Mouse (Mus musculus) G1E-ER4 (cell line): Measurements from ENCODE around the gene Tagln. TPM values are rescaled to one million over a fixed set of nuclear protein-coding genes. Genes with fewer than 3 reads are reported as not detected.

Experiments
- GATA1 ChIP-seq: IDR thresholded peaks from one replicate; pipeline ENCODE4 v1.8.0; 2012; ENCODE audit warnings: low read length, inconsistent platforms
- polyA plus RNA-seq: library from polyadenylated mRNA; stranded (reverse); fragments of >175 nt; gene quantifications from 2 replicates; pipeline ENCODE4 v1.2.3, GENCODE M21; 2012

Gene Tagln
- polyA plus RNA-seq, 1 experiment = 0.03 TPM

GRCm38 (mm10) chr9:45936883-45937282 is 1.0 kb upstream of the Tagln start:
- TF ChIP-seq GATA1 = no peak

GRCm38 (mm10) chr9:45932571-45933415 is 3.1 kb downstream of the Tagln start:
- TF ChIP-seq GATA1 = no peak

GRCm38 (mm10) chr9:45931958-45932357 is 3.9 kb downstream of the Tagln start:
- no peak for TF ChIP-seq GATA1

- no peak for TF ChIP-seq GATA1
Observed at GRCm38 (mm10) chr9:45929285-45929684, 6.6 kb downstream of the Tagln start.

GRCm38 (mm10) chr9:45919895-45920294 is 16.0 kb downstream of the Tagln start:
- TF ChIP-seq GATA1 = no peak

DNA sequence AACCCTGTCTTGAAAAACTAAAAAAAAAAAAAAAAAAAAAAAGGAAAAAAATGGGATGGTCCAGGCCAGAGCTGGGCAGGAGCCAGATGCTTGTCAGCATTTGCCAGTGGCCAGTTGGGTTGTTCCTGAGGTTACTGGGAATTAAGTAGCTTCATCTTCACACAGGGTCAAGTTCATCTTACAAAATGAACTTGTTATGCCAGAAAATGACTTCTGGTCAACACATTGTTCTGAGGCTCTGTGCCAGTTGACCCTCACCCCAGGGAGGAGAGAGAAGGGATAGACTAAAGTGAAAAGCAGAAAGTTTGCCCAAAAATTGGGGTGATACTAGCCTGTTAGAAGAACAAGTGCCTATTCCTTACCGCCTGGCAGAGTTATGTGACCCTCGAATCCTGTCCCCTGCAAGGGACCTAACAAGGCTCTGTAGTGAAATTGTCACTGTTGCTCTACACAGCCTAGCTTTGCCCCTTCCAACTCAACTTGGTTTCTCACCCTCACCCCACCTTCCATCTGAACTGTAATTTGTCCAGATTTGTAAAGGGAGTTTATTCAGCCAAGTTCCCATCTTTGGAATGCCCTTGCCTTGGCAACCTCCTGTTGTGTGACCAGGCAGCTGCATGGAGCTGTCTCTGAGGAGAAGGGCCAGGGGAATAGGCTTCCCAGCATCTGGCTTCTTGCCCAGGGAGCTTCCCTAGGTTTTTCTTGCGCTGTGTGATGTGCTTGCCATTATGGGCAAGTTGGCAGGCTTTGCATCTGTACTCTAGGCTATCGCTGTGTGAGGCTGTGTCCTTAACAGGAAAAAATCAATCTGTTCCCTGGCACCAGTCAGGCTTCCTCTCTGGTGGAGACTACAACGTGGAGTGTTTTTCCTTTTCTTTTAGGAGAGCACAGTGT is 18.6 kb downstream of the Tagln start:
- TF ChIP-seq GATA1 = no peak

DNA sequence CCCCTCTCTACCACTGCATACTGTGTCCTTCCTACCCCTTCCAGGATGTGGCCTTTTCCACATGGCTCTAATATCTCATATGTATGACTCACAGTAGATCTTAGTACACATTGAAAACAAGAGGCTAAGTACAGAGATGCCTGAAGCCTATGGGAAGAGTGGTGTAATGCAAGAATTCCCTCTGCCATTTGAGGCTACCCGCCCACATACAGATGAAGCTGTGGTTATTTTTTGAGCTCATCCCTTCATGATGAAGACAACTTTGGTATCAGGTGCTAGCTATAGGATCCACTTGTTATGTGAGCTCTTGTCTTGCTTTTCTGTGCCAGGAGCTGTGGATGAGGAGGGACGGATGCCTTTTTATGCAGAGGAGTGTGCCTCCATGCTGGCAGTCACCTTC is 20.2 kb downstream of the Tagln start:
- TF ChIP-seq GATA1 = no peak

GRCm38 (mm10) chr9:45911673-45912072 is 24.2 kb downstream of the Tagln start:
- TF ChIP-seq GATA1 = no peak

DNA sequence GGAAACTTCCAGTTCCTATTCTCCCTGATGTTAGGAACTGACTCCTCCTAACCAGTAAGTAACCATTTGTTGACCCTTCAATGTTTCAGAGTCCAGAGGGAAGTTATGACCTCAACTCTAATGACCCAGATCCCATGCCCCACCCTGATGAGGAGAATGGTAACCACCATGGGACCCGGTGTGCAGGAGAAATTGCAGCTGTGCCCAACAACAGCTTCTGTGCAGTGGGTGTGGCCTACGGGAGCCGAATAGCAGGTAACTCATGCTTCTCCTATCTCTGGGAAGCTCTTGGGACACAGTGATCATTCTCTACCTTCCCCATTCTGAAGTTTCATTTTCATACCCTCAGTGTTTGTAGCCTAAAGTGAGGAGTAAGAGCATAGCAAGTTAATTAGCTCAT is 24.9 kb downstream of the Tagln start:
- TF ChIP-seq GATA1 = no peak

- no peak for TF ChIP-seq GATA1
Observed at GRCm38 (mm10) chr9:45907078-45907428, 28.8 kb downstream of the Tagln start.

DNA sequence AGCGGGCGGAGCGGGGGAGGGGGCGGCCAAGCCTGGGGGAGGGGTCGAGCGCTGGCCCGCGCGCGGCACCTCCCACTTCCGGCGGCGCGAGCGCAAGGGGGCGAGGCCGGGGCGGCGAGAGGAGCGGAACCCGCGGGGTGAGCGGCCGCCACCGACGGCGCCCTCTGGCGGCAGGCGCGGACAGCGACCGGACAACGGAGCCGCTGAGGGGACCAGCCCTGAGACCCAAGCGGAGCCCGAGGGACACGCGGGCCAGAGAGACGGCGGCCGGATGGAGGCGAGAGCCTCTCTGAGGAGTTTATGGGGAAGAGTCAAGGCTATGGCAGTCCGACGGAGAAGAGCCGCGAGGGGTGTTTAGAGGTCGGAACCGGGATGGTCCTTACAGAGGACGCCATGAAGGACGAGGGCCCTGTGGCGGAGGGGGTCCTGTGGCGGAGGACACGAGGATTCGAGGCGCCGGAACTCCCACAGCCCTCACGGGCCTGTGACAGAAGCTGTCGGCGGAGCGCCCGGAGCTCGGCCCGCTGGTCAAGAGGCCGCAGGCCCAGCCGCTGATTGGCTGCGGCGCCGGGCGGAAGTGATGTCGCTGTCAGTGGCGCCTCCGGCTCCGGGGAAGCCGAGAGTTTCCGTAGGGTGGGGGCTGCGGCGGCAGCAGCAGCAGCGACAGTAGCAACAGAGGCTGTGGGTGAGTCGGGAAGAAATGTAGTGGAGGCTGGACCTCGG is 29.3 kb downstream of the Tagln start, which contains the start of the genes Pcsk7 and Rnf214:
Pcsk7 (plus strand) TSS at position 143 of the 723 bp plus-strand sequence.
Rnf214 (minus strand) TSS at position 557 of the 723 bp plus-strand sequence.
- no peak for TF ChIP-seq GATA1

GRCm38 (mm10) chr9:45905811-45906237 is 30.0 kb downstream of the Tagln start:
- TF ChIP-seq GATA1 = no peak

DNA sequence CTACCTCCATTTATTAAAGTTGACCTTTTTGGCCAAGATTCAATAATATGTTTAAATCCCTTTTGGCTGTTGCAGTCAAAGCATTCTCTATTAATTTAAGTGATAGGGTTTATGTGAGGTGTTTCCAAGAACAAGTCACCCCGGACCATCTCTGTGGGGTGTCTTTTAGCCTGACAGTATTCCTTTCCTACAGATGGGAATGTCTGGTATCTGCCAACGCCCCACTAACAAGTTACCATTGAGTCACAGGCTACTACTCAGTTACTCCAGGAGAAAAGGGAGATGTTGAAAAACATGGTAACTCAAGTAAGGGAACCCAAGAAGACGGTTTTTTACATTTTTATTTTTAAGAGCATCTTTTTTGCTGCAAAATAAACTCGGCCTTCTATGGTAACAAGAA is 30.7 kb downstream of the Tagln start:
- TF ChIP-seq GATA1 = no peak

- no peak for TF ChIP-seq GATA1
Observed at GRCm38 (mm10) chr9:45893681-45894080, 42.2 kb downstream of the Tagln start.

Other genes starting within 250 kb of the Tagln start
- gene Cep164, start 107.4 kb downstream of the Tagln start, polyA plus RNA-seq = 73.3 and 85.0 TPM in 2 replicates
- gene Bace1, start 97.5 kb downstream of the Tagln start, polyA plus RNA-seq = not detected in 2 replicates
- 5.1 TPM in 2 replicates for gene Pcsk7, start 29.6 kb downstream of the Tagln start, polyA plus RNA-seq
- 11.7 and 14.3 TPM in 2 replicates for gene Rnf214, start 29.1 kb downstream of the Tagln start, polyA plus RNA-seq
- gene Sidt2, start 19.2 kb upstream of the Tagln start, polyA plus RNA-seq = 23.1 and 26.1 TPM in 2 replicates
- gene Pafah1b2, start 76.6 kb upstream of the Tagln start, polyA plus RNA-seq = 154 and 210 TPM in 2 replicates
- gene Sik3, start 76.8 kb upstream of the Tagln start, polyA plus RNA-seq = 41.0 and 45.4 TPM in 2 replicates